ENCODE assay signal across 12 mouse cellular contexts in genomic region chr2:179663652-179664051, GRCm38 (mm10).
DNase-seq lines count a peak whose midpoint lies in the region; ATAC-seq lines count a peak whose summit lies in the region.
"Had no signal": no experiment of that assay in that cellular context is flagged by ENCODE, and none has a peak within 500 bp of the region (broad histone marks: within the 10 kb centered on the region; RNA-seq: fewer than 3 reads in every experiment).

No protein-coding gene starts in this region.

- no peak overlapping the region for H3K4me3 ChIP-seq in kidney, embryonic 15.5 days (replicated peaks)
- no peak overlapping the region for H3K4me3 ChIP-seq in midbrain, embryonic 16.5 days (ENCODE audit: low read depth, low read length)
- H3K4me3 ChIP-seq in midbrain, embryonic 13.5 days (replicated peaks) = no peak overlapping the region
- H3K4me3 ChIP-seq: erythroblast, embryonic 14.5 days had no signal

- peaks cover 27% of the 10 kb centered on the region for H3K4me1 ChIP-seq in kidney, embryonic 15.5 days
- H3K4me1 ChIP-seq in midbrain, embryonic 16.5 days (ENCODE audit: control insufficient read depth, insufficient read depth, low read length) = peaks cover 12% of the 10 kb centered on the region
- peaks cover 38% of the 10 kb centered on the region for H3K4me1 ChIP-seq in midbrain, embryonic 13.5 days (replicated peaks)

- 17% methylated on average over 9 of the region's 9 CpGs for WGBS in kidney, embryonic 15.5 days
- 28% methylated on average over 9 of the region's 9 CpGs for WGBS in midbrain, embryonic 16.5 days
- WGBS in midbrain, embryonic 13.5 days = 30% methylated on average over 9 of the region's 9 CpGs

- peaks cover 22% of the 10 kb centered on the region for H3K27me3 ChIP-seq in kidney, embryonic 15.5 days
- peaks cover 5% of the 10 kb centered on the region for H3K27me3 ChIP-seq in midbrain, embryonic 16.5 days (ENCODE audit: control insufficient read depth, insufficient read depth, low read depth, low read length)
- peaks cover 62% of the 10 kb centered on the region for H3K27me3 ChIP-seq in midbrain, embryonic 13.5 days

- DNase-seq in embryo, embryonic 10 days (ENCODE audit: low spot score) = peak; percentile 33
- DNase-seq in embryo, embryonic 9.5 days (ENCODE audit: extremely low spot score) = no peak
- peak; percentile 4 for DNase-seq in kidney, adult 9 months
- peak; percentile 41 for DNase-seq in retina, postnatal 1 day
- no peak for DNase-seq in thymus, postnatal 14 days
- DNase-seq: cerebellum, postnatal 14 days; gastrocnemius, postnatal 36 days; lung, adult 2 months had no signal

- no peak overlapping the region for H3K4me2 ChIP-seq in kidney, embryonic 15.5 days
- no peak overlapping the region for H3K4me2 ChIP-seq in midbrain, embryonic 16.5 days (ENCODE audit: low read length)
- H3K4me2 ChIP-seq in midbrain, embryonic 13.5 days (replicated peaks) = no peak overlapping the region

- H3K27ac ChIP-seq in kidney, embryonic 15.5 days = no peak overlapping the region
- no peak overlapping the region for H3K27ac ChIP-seq in midbrain, embryonic 16.5 days (ENCODE audit: low read length)
- no peak overlapping the region for H3K27ac ChIP-seq in midbrain, embryonic 13.5 days

- H3K9me3 ChIP-seq in kidney, embryonic 15.5 days (replicated peaks) = no peaks in the 10 kb centered on the region
- H3K9me3 ChIP-seq in midbrain, embryonic 16.5 days (replicated peaks; ENCODE audit: control insufficient read depth, low read length, poor library complexity, severe bottlenecking) = no peaks in the 10 kb centered on the region
- H3K9me3 ChIP-seq in midbrain, embryonic 13.5 days = no peaks in the 10 kb centered on the region

- no peak for ATAC-seq in kidney, embryonic 15.5 days (replicated peaks; ENCODE audit: low FRiP score)
- ATAC-seq in midbrain, embryonic 16.5 days = 0 out of 2 replicates have a peak, but pooled peaks have one; percentile 31
- no peak for ATAC-seq in midbrain, embryonic 13.5 days

- no peaks in the 10 kb centered on the region for H3K36me3 ChIP-seq in kidney, embryonic 15.5 days
- H3K36me3 ChIP-seq in midbrain, embryonic 16.5 days (ENCODE audit: control insufficient read depth, insufficient read depth, low read length) = no peaks in the 10 kb centered on the region
- no peaks in the 10 kb centered on the region for H3K36me3 ChIP-seq in midbrain, embryonic 13.5 days

- no peak overlapping the region for H3K9ac ChIP-seq in kidney, embryonic 15.5 days
- H3K9ac ChIP-seq in midbrain, embryonic 16.5 days (ENCODE audit: low read depth, low read length) = no peak overlapping the region
- no peak overlapping the region for H3K9ac ChIP-seq in midbrain, embryonic 13.5 days (replicated peaks)

Comparison
In these comparisons a context has a peak if more than half of its experiments do, and no peak if none do; other contexts are left out.
1. DNase-seq: peak in embryo, embryonic 10 days (single experiment), kidney, adult 9 months (single experiment) and retina, postnatal 1 day (single experiment); none in embryo, embryonic 9.5 days (single experiment) and thymus, postnatal 14 days (single experiment).